Mouse (Mus musculus) liver, adult 2 months (tissue): ENCODE measurements around the gene Arap2.

Experiments used
- CTCF ChIP-seq: fragments of 200-500 bp; IDR thresholded peaks from 2 replicates; pipeline ENCODE4 v1.5.1; 2011; ENCODE audit warnings: low read depth, low read length, control low read depth
- POLR2A ChIP-seq: fragments of 200-500 bp; IDR thresholded peaks from 2 replicates; pipeline ENCODE4 v1.6.1; 2011; ENCODE audit warnings: low read length, control low read depth; ENCODE audit not compliant: insufficient read depth; ENCODE audit errors: extremely low read depth

- TF ChIP-seq CTCF (no peak), POLR2A (no peak)
Measured at GRCm38 (mm10) chr5:62665329-62665728, 100.6 kb downstream of the Arap2 start.
